Mouse (Mus musculus) spleen, adult 2 months (tissue): Measurements from ENCODE around the gene Canx. TPM values are rescaled to one million over a fixed set of nuclear protein-coding genes. Genes with fewer than 3 reads are reported as not detected.

ENCODE experiments used
- DNase-seq, 2 experiments: peaks; one replicate each; pipeline versions ENCODE4 v3.0.0 to v3.0.0-alpha.2; 2012 to 2021; ENCODE audit warnings: low spot score in 2 of 2, low read depth in 1 of 2
- H3K27ac ChIP-seq: fragments of 200-500 bp; 2 replicates; pipeline ENCODE4 v1.5.1; 2012; ENCODE audit warnings: low read length, inconsistent platforms; ENCODE audit not compliant: insufficient read depth
- H3K27me3 ChIP-seq: fragments of 200-500 bp; 2 replicates; pipeline ENCODE4 v1.6.1; 2012; ENCODE audit warnings: mild to moderate bottlenecking, moderate library complexity, low read length, inconsistent platforms; ENCODE audit not compliant: control insufficient read depth, insufficient read depth
- H3K36me3 ChIP-seq: fragments of 200-500 bp; 2 replicates; pipeline ENCODE4 v1.6.1; 2012; ENCODE audit warnings: mild to moderate bottlenecking, low read length, inconsistent platforms; ENCODE audit not compliant: control insufficient read depth, insufficient read depth
- H3K4me1 ChIP-seq: fragments of 200-500 bp; 2 replicates; pipeline ENCODE4 v1.6.1; 2011; ENCODE audit warnings: inconsistent platforms; ENCODE audit not compliant: control insufficient read depth, insufficient read depth, insufficient read length
- H3K4me3 ChIP-seq: fragments of 200-500 bp; 2 replicates; pipeline ENCODE4 v1.5.1; 2011; ENCODE audit warnings: mild to moderate bottlenecking, inconsistent platforms; ENCODE audit not compliant: insufficient read depth, insufficient read length; ENCODE audit errors: extremely low read depth
- CTCF ChIP-seq: fragments of 200-500 bp; IDR thresholded peaks from 2 replicates; pipeline ENCODE4 v1.5.1; 2011; ENCODE audit warnings: mild to moderate bottlenecking, inconsistent platforms; ENCODE audit not compliant: insufficient read depth, insufficient read length, insufficient replicate concordance; ENCODE audit errors: extremely low read depth
- POLR2A ChIP-seq: fragments of 200-500 bp; IDR thresholded peaks from 2 replicates; pipeline ENCODE4 v1.6.1; 2011; ENCODE audit warnings: low read depth, low read length, inconsistent platforms
- WGBS: fragments of 180-500 bp; shearing (Covaris S2); methylation state at CpG from one replicate; pipeline ENCODE4 v1.1.7; 2018; 5-methylcytosine and 5-hydroxymethylcytosine counted together
- polyA plus RNA-seq: library from polyadenylated mRNA; depleted of rRNA; stranded (reverse); fragments of >200 nt; gene quantifications from 2 replicates; pipeline ENCODE4 v1.2.3, GENCODE M21; 2012

Canx gene
- polyA plus RNA-seq, 1 experiment = 23.5 TPM

DNA sequence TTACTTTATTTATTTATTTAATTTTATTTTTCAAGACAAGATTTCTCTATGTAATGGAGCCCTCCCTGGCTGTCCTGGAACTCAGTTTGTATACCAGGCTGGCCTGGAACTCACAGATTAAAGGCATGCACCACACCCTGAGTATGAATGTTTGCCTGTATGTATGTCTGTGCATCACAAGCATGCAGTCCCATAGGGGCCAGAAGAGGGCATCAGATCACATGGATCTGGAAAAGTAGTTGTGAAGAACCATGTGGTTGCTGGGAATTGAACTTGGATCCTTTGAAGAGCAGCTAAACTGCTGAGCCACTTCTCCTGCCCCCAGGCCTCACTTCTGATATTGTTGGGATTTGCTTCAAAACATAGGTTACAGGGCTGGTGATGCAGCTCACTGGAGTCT lies 48.4 kb downstream of the Canx start:
- Histone ChIP-seq H3K4me3 (no peak overlapping the region), H3K27me3 (no peaks in the 10 kb centered on the region), H3K36me3 (no peaks in the 10 kb centered on the region; the same call in 1 of the 2 replicates), H3K27ac (no peak overlapping the region), H3K4me1 (peaks cover 19% of the 10 kb centered on the region)
- TF ChIP-seq CTCF (no peak), POLR2A (no peak)
- no peak for DNase-seq

DNA sequence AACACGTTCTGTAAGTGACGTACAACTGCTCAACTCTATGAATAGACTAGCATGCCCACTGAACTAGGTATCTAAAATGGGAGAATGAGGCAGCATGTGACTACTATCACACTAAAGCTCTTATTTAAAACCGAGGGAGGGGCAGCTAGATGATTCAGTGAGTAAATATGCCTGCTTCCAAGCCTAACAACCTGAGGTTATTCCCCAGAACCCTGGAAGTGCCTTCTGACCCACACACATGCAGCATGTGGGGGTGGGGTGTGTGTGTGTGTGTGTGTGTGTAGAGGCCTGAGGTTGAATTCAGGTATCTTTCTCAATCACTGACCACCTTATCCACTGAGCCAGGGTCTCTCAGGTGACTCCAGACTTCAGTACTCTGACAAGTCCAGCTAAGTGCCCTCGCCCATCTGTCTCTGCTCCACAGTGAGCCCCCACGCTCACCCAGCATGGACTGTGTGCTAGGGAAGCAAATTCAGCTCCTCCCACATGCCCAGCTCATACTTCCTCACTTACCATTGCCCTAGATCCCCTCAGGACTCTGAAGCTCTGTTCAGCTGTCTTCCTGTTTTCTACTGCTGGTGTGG lies 49.8 kb downstream of the Canx start:
- Histone ChIP-seq H3K27me3 (no peaks in the 10 kb centered on the region), H3K4me3 (no peak overlapping the region), H3K4me1 (peaks cover 19% of the 10 kb centered on the region), H3K27ac (no peak overlapping the region), H3K36me3 (no peaks in the 10 kb centered on the region; the same call in 1 of the 2 replicates)
- DNase-seq = no peak
- 25% methylated on average over 5 of the region's 5 CpGs for WGBS
- TF ChIP-seq CTCF = no peak
- no peak for TF ChIP-seq POLR2A

DNA sequence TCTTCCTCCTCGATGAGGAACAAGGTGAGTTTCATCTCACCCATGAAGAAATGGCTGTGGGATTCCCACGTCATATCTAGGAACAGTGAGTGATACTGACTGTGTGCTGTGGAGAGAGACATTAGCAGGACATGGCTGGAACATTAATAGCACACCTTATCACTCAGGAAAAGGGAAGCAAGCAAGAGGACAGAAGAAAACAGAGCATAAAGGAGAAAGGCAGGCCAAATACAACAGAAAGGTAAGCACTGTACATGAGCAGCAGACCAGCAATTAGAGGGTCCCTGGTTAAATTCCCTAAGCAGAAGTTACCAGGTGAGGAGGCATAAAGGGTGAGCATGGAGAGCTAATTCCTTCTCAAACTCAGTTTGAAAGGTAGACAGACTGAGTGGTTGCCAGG lies 50.4 kb downstream of the Canx start:
- peaks cover 15% of the 10 kb centered on the region for H3K4me1 ChIP-seq
- no peak overlapping the region for H3K4me3 ChIP-seq
- no peaks in the 10 kb centered on the region; the same call in 1 of the 2 replicates for H3K36me3 ChIP-seq
- no peak for DNase-seq
- TF ChIP-seq CTCF (no peak), POLR2A (no peak)
- 22% methylated on average over 2 of the region's 2 CpGs for WGBS
- H3K27ac ChIP-seq = no peak overlapping the region
- H3K27me3 ChIP-seq = no peaks in the 10 kb centered on the region

DNA sequence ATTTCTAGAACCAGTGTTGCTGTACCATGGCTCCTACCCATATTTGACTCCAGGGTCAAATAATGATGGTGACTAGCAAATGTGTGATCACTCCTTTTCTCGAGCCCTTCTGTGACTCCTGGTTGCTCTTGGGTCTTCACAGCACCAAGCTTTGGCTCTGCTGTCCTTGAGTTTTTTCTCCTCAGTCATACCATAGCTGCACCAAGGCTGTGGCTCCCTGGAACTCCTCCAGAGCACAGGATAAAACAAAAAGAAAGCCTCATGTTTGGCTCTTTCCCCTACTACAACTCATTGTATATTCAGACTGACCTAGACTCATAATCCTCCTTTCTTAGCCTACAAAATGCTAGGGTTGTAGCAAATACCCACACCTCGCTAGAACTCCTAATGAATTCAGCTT lies 52.7 kb downstream of the Canx start:
- TF ChIP-seq CTCF (no peak), POLR2A (no peak)
- Histone ChIP-seq H3K27ac (no peak overlapping the region), H3K27me3 (no peaks in the 10 kb centered on the region), H3K4me3 (no peak overlapping the region), H3K4me1 (peaks cover 13% of the 10 kb centered on the region), H3K36me3 (no peaks in the 10 kb centered on the region; the same call in 1 of the 2 replicates)
- no peak for DNase-seq
- 90% methylated on average over 2 of the region's 2 CpGs for WGBS

DNA sequence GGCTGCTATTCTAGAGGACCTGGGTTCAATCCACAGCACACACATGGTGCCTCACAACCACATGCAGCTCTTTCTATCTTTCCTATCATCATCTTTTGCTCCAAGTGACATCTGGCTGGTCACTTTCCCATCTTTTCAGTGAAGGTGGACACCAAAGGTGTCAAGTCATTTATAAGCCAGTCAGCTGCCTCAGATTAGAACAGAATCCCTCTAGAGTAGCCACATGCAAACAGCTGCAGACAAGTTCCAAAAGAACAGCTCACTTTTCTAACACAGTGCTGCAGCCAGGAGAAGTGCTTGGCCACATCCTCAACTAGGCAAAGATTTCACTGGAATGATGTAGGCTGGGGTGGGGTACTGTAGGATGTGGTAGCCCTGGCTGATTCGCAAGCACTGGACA lies 55.6 kb downstream of the Canx start:
- no peak overlapping the region for H3K27ac ChIP-seq
- no peak for TF ChIP-seq CTCF
- no peak for TF ChIP-seq POLR2A
- H3K36me3 ChIP-seq = peaks cover 16% of the 10 kb centered on the region
- 95% methylated on average over 1 of the region's 1 CpGs for WGBS
- peaks cover under 1% of the 10 kb centered on the region; the same call in 1 of the 2 replicates for H3K4me1 ChIP-seq
- no peaks in the 10 kb centered on the region for H3K27me3 ChIP-seq
- no peak for DNase-seq
- no peak overlapping the region for H3K4me3 ChIP-seq

DNA sequence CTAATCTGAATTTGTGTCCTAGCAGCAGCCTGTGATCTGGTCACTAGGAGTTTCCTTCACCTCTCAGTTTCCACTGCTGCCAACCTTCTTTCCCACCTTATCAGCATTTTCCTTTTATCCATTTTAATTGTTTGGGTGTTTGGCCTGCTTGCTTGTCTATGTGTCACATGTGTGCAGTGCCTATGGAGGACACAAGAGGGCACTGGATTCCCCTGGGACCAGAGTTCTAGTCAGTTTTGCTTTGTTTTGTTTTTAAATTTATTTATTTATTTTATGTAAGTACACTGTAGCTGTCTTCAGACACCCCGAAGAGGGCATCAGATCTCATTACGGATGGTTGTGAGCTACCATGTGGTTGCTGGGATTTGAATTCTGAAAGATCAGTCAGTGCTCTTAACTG lies 56.3 kb downstream of the Canx start:
- TF ChIP-seq POLR2A (no peak), CTCF (peak; percentile 18; the same call in 1 of the 2 replicates)
- Histone ChIP-seq H3K36me3 (peaks cover 18% of the 10 kb centered on the region), H3K4me1 (no peaks in the 10 kb centered on the region), H3K27me3 (no peaks in the 10 kb centered on the region), H3K27ac (no peak overlapping the region), H3K4me3 (no peak overlapping the region)
- WGBS = 79% methylated on average over 2 of the region's 2 CpGs
- peak in 1 of 2 experiments; percentile 20 for DNase-seq

DNA sequence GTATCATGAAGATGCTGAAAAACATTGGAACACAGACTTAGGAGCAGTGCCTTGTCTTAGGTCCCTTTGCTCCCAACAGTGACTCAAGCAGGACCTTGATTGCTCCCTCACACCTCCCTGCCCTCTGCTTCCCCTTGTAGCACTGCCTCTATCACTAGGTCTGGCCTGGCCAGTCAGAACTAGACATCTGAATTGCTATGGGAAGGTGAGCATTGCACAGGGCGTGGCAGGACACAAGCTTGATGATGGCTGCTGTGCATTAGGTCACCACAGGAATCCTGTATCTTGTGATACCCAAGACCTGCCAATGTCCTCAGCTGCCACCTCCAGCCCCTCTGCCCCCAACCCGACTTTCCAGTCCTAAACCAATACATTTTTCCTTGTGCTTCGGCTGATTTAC lies 58.5 kb downstream of the Canx start:
- DNase-seq = no peak
- TF ChIP-seq CTCF = no peak
- no peak overlapping the region for H3K27ac ChIP-seq

More for the DNA sequence above, 58.5 kb downstream of the Canx start:
- no peak overlapping the region for H3K4me3 ChIP-seq
- no peaks in the 10 kb centered on the region for H3K27me3 ChIP-seq
- no peaks in the 10 kb centered on the region for H3K4me1 ChIP-seq
- H3K36me3 ChIP-seq = peaks cover 26% of the 10 kb centered on the region
- 97% methylated on average over 3 of the region's 3 CpGs for WGBS
